Mouse (Mus musculus): ENCODE results near the gene Wdr19. TPM values are rescaled to one million over a fixed set of nuclear protein-coding genes. Genes with fewer than 3 reads are reported as not detected.
A peak's percentile ranks its signal among the peaks of the same experiment; 100 is the strongest.

Wdr19 gene
- 12.6 and 15.2 TPM in 2 replicates for polyA plus RNA-seq (2015; fragmentation: Nextera tagmentation; extraction: Ambion mirVana)

- H3K4me1 ChIP-seq (ENCODE audit: control insufficient read depth, insufficient read depth, low read length), result peaks cover 9% of the 10 kb centered on the region
- peak within 1 kb of the TSS; percentile 72 for H3K9ac ChIP-seq (ENCODE audit: low read depth, low read length)
- H3K27ac ChIP-seq (ENCODE audit: low read length), result peak within 1 kb of the TSS; percentile 82
- H3K4me2 ChIP-seq (ENCODE audit: low read length), result peak within 1 kb of the TSS; percentile 75
- H3K27me3 ChIP-seq (ENCODE audit: control insufficient read depth, insufficient read depth, low read depth, low read length), result no peaks in the 10 kb centered on the region
- under 1% methylated on average over 37 of the region's 37 CpGs for WGBS
- no peaks in the 10 kb centered on the region for H3K36me3 ChIP-seq (ENCODE audit: control insufficient read depth, insufficient read depth, low read length)
- H3K9me3 ChIP-seq (replicated peaks; ENCODE audit: control insufficient read depth, low read length, poor library complexity, severe bottlenecking), result no peaks in the 10 kb centered on the region
- peak within 1 kb of the TSS; percentile 58 for H3K4me3 ChIP-seq (ENCODE audit: low read depth, low read length)
- ATAC-seq, result peak; percentile 100
Measured at GRCm38 (mm10) chr5:65199346-65200128, at the start of gene Wdr19. Wdr19 (plus strand) TSS chr5:65199696.

- no peak for ATAC-seq
- no peak overlapping the region for H3K4me3 ChIP-seq (ENCODE audit: low read depth, low read length)
- no peak overlapping the region for H3K4me2 ChIP-seq (ENCODE audit: low read length)
- no peak overlapping the region for H3K27ac ChIP-seq (ENCODE audit: low read length)
- no peaks in the 10 kb centered on the region for H3K9me3 ChIP-seq (replicated peaks; ENCODE audit: control insufficient read depth, low read length, poor library complexity, severe bottlenecking)
- no peak overlapping the region for H3K9ac ChIP-seq (ENCODE audit: low read depth, low read length)
- no peaks in the 10 kb centered on the region; the same call in 1 of the 2 replicates for H3K4me1 ChIP-seq (ENCODE audit: control insufficient read depth, insufficient read depth, low read length)
- no peaks in the 10 kb centered on the region for H3K27me3 ChIP-seq (ENCODE audit: control insufficient read depth, insufficient read depth, low read depth, low read length)
- H3K36me3 ChIP-seq (ENCODE audit: control insufficient read depth, insufficient read depth, low read length), result peaks cover 10% of the 10 kb centered on the region
- WGBS, result 94% methylated on average over 6 of the region's 6 CpGs
Measured at GRCm38 (mm10) chr5:65149706-65150105, 49.8 kb upstream of the Wdr19 start.

GRCm38 (mm10) chr5:65150376-65150955, 49.0 kb upstream of the Wdr19 start:
- no peak overlapping the region for H3K9ac ChIP-seq (ENCODE audit: low read depth, low read length)
- no peaks in the 10 kb centered on the region for H3K9me3 ChIP-seq (replicated peaks; ENCODE audit: control insufficient read depth, low read length, poor library complexity, severe bottlenecking)
- H3K36me3 ChIP-seq (ENCODE audit: control insufficient read depth, insufficient read depth, low read length), result peaks cover 7% of the 10 kb centered on the region
- no peaks in the 10 kb centered on the region for H3K4me1 ChIP-seq (ENCODE audit: control insufficient read depth, insufficient read depth, low read length)
- H3K27ac ChIP-seq (ENCODE audit: low read length), result no peak overlapping the region
- no peak for ATAC-seq
- WGBS, result 93% methylated on average over 8 of the region's 8 CpGs
- no peaks in the 10 kb centered on the region for H3K27me3 ChIP-seq (ENCODE audit: control insufficient read depth, insufficient read depth, low read depth, low read length)
- no peak overlapping the region for H3K4me3 ChIP-seq (ENCODE audit: low read depth, low read length)
- H3K4me2 ChIP-seq (ENCODE audit: low read length), result no peak overlapping the region

DNA sequence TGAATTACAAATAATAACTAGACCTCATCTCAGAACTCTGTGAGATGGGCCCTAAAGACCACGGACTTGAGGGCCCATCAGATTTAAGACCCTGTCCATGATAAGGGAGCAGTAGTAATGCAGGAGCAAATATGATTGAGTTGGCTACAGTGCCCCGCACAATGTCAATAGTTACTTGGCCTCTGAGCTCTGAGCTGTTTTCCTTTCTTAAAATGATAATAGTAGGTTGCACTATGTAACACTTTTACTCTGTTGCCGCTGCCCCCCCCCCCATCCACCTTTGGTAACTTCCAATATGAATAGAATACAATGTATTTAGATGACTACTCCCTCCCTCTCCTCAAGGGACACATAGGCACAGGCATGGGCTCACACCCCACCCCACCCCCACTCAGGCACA, 48.2 kb upstream of the Wdr19 start:
- H3K4me1 ChIP-seq (ENCODE audit: control insufficient read depth, insufficient read depth, low read length), result no peaks in the 10 kb centered on the region
- no peaks in the 10 kb centered on the region for H3K9me3 ChIP-seq (replicated peaks; ENCODE audit: control insufficient read depth, low read length, poor library complexity, severe bottlenecking)
- H3K4me2 ChIP-seq (ENCODE audit: low read length), result no peak overlapping the region
- H3K4me3 ChIP-seq (ENCODE audit: low read depth, low read length), result no peak overlapping the region
- peak; percentile 25; the same call in 1 of the 2 replicates for ATAC-seq
- 100% methylated on average over 3 of the region's 3 CpGs for WGBS
- H3K27me3 ChIP-seq (ENCODE audit: control insufficient read depth, insufficient read depth, low read depth, low read length), result no peaks in the 10 kb centered on the region
- H3K27ac ChIP-seq (ENCODE audit: low read length), result no peak overlapping the region
- H3K36me3 ChIP-seq (ENCODE audit: control insufficient read depth, insufficient read depth, low read length), result peaks cover 12% of the 10 kb centered on the region
- H3K9ac ChIP-seq (ENCODE audit: low read depth, low read length), result no peak overlapping the region

DNA sequence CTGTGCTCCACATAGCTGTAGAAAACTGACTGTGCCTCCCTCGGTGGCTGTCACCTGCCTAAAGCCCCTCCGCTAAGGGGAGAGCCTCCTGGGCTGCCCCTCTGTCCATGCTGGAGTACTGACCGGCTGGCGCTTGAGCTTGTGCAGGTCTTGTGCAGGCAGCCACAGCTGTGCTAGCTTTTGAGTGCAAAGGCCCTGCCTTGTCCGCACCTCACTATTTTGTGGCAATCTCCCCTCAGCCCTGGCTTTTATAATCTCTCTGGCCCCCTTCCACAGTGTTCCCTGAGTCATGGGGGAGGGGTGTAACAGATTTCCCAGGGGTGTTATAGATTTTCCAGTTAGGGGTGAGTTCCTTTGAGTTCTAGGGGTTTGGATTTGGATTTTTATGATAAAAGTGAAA, 47.7 kb upstream of the Wdr19 start:
- no peak overlapping the region for H3K4me3 ChIP-seq (ENCODE audit: low read depth, low read length)
- H3K9me3 ChIP-seq (replicated peaks; ENCODE audit: control insufficient read depth, low read length, poor library complexity, severe bottlenecking), result no peaks in the 10 kb centered on the region
- H3K4me2 ChIP-seq (ENCODE audit: low read length), result no peak overlapping the region
- WGBS, result 79% methylated on average over 5 of the region's 5 CpGs
- no peak overlapping the region for H3K9ac ChIP-seq (ENCODE audit: low read depth, low read length)
- no peak for ATAC-seq
- H3K4me1 ChIP-seq (ENCODE audit: control insufficient read depth, insufficient read depth, low read length), result no peaks in the 10 kb centered on the region
- H3K36me3 ChIP-seq (ENCODE audit: control insufficient read depth, insufficient read depth, low read length), result peaks cover 14% of the 10 kb centered on the region
- H3K27me3 ChIP-seq (ENCODE audit: control insufficient read depth, insufficient read depth, low read depth, low read length), result no peaks in the 10 kb centered on the region
- H3K27ac ChIP-seq (ENCODE audit: low read length), result no peak overlapping the region

- no peaks in the 10 kb centered on the region for H3K4me1 ChIP-seq (ENCODE audit: control insufficient read depth, insufficient read depth, low read length)
- H3K27ac ChIP-seq (ENCODE audit: low read length), result no peak overlapping the region
- peaks cover 22% of the 10 kb centered on the region for H3K36me3 ChIP-seq (ENCODE audit: control insufficient read depth, insufficient read depth, low read length)
- no peak overlapping the region for H3K4me3 ChIP-seq (ENCODE audit: low read depth, low read length)
- H3K27me3 ChIP-seq (ENCODE audit: control insufficient read depth, insufficient read depth, low read depth, low read length), result no peaks in the 10 kb centered on the region
- H3K9ac ChIP-seq (ENCODE audit: low read depth, low read length), result no peak overlapping the region
- no peak overlapping the region for H3K4me2 ChIP-seq (ENCODE audit: low read length)
- H3K9me3 ChIP-seq (replicated peaks; ENCODE audit: control insufficient read depth, low read length, poor library complexity, severe bottlenecking), result no peaks in the 10 kb centered on the region
- 95% methylated on average over 6 of the region's 6 CpGs for WGBS
- no peak for ATAC-seq
Measured at GRCm38 (mm10) chr5:65154287-65154686, 45.2 kb upstream of the Wdr19 start.

GRCm38 (mm10) chr5:65156853-65157252, 42.6 kb upstream of the Wdr19 start:
- 75% methylated on average over 2 of the region's 2 CpGs for WGBS
- no peak overlapping the region for H3K9ac ChIP-seq (ENCODE audit: low read depth, low read length)
- peaks cover 16% of the 10 kb centered on the region; the same call in 1 of the 2 replicates for H3K36me3 ChIP-seq (ENCODE audit: control insufficient read depth, insufficient read depth, low read length)
- H3K27ac ChIP-seq (ENCODE audit: low read length), result no peak overlapping the region
- H3K27me3 ChIP-seq (ENCODE audit: control insufficient read depth, insufficient read depth, low read depth, low read length), result no peaks in the 10 kb centered on the region
- no peaks in the 10 kb centered on the region for H3K4me1 ChIP-seq (ENCODE audit: control insufficient read depth, insufficient read depth, low read length)
- H3K4me3 ChIP-seq (ENCODE audit: low read depth, low read length), result no peak overlapping the region
- ATAC-seq, result no peak
- H3K9me3 ChIP-seq (replicated peaks; ENCODE audit: control insufficient read depth, low read length, poor library complexity, severe bottlenecking), result no peaks in the 10 kb centered on the region
- no peak overlapping the region for H3K4me2 ChIP-seq (ENCODE audit: low read length)

GRCm38 (mm10) chr5:65157412-65158381, 41.8 kb upstream of the Wdr19 start:
- no peak overlapping the region for H3K4me3 ChIP-seq (ENCODE audit: low read depth, low read length)
- H3K4me2 ChIP-seq (ENCODE audit: low read length), result no peak overlapping the region
- peaks cover 20% of the 10 kb centered on the region for H3K36me3 ChIP-seq (ENCODE audit: control insufficient read depth, insufficient read depth, low read length)
- H3K27me3 ChIP-seq (ENCODE audit: control insufficient read depth, insufficient read depth, low read depth, low read length), result no peaks in the 10 kb centered on the region
- ATAC-seq, result no peak
- 72% methylated on average over 22 of the region's 22 CpGs for WGBS
- no peak overlapping the region for H3K27ac ChIP-seq (ENCODE audit: low read length)
- H3K4me1 ChIP-seq (ENCODE audit: control insufficient read depth, insufficient read depth, low read length), result no peaks in the 10 kb centered on the region
- no peak overlapping the region for H3K9ac ChIP-seq (ENCODE audit: low read depth, low read length)
- H3K9me3 ChIP-seq (replicated peaks; ENCODE audit: control insufficient read depth, low read length, poor library complexity, severe bottlenecking), result no peaks in the 10 kb centered on the region

All from midbrain, embryonic 16.5 days (tissue).